Mouse (Mus musculus) C2C12 (cell line): Measurements from ENCODE around the gene Uxs1. TPM values are rescaled to one million over a fixed set of nuclear protein-coding genes. Genes with fewer than 3 reads are reported as not detected.

Experiments
- H3K27me3 ChIP-seq: one replicate; pipeline ENCODE4 v1.6.1; 2011; ENCODE audit not compliant: control insufficient read depth, insufficient read depth, insufficient read length
- H3K36me3 ChIP-seq: one replicate; pipeline ENCODE4 v1.6.1; 2011; ENCODE audit not compliant: control insufficient read depth, insufficient read depth
- H3K4me3 ChIP-seq: one replicate; pipeline ENCODE4 v1.5.1; 2011; ENCODE audit warnings: mild to moderate bottlenecking, control low read depth; ENCODE audit not compliant: poor library complexity, insufficient read depth, severe bottlenecking
- H3K79me2 ChIP-seq: one replicate; pipeline ENCODE4 v1.6.1; 2011; ENCODE audit not compliant: control insufficient read depth, insufficient read depth
- H3K79me3 ChIP-seq: one replicate; pipeline ENCODE4 v1.6.1; 2011; ENCODE audit warnings: low read depth, control low read depth
- H3ac ChIP-seq: one replicate; pipeline ENCODE3; 2011; ENCODE audit warnings: low read depth; ENCODE audit not compliant: control insufficient read depth, insufficient read length
- CEBPB ChIP-seq: IDR thresholded peaks from one replicate; pipeline ENCODE4 v1.6.1; 2011; ENCODE audit warnings: low read depth, mild to moderate bottlenecking, control low read depth, moderate library complexity
- CTCF ChIP-seq: IDR thresholded peaks from one replicate; pipeline ENCODE4 v1.5.1; 2011; ENCODE audit not compliant: control insufficient read depth, insufficient read depth, insufficient read length
- FOSL1 ChIP-seq: IDR thresholded peaks from one replicate; pipeline ENCODE4 v1.8.0; 2011; ENCODE audit warnings: mild to moderate bottlenecking, low read length; ENCODE audit not compliant: poor library complexity, insufficient read depth, severe bottlenecking
- MAX ChIP-seq: IDR thresholded peaks from one replicate; pipeline ENCODE4 v1.6.1; 2011; ENCODE audit warnings: mild to moderate bottlenecking, control low read depth
- MYOD1 ChIP-seq: IDR thresholded peaks from one replicate; pipeline ENCODE4 v1.6.1; 2011; ENCODE audit warnings: low read depth; ENCODE audit not compliant: control insufficient read depth, insufficient read length
- MYOG ChIP-seq: IDR thresholded peaks from one replicate; pipeline ENCODE4 v1.6.1; 2011; ENCODE audit not compliant: control insufficient read depth, insufficient read length; ENCODE audit errors: extremely low read depth
- USF1 ChIP-seq: IDR thresholded peaks from one replicate; pipeline ENCODE4 v1.6.1; 2011; ENCODE audit warnings: low read depth, mild to moderate bottlenecking, control low read depth, moderate library complexity
- polyA plus RNA-seq: library from polyadenylated mRNA; unstranded; fragments of >200 nt; fragmentation: generic; extraction: Trizol; gene quantifications from one replicate; pipeline ENCODE4 v1.2.1, GENCODE M21; 2012; ENCODE audit warnings: missing spikeins

The Uxs1 gene
- polyA plus RNA-seq, 1 experiment = 38.8 TPM

DNA sequence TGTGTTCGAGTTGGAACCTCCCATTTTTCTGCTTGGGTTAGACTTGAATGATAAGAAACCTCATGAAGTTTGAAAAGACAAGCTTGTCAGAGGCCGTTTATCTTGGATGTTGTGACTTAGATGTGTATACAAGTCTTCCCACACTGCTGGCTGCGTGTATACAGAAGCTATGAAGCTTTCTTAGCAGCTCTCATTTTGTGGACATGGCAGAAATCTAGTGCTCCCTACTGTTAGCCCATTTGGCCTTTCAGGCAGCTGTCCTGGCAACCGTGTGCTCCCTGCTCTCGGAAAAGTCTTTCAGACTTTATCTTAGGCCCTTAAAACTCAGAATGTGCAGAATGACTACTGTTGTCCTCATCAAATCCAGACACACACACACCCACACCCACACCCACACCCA is 31.4 kb upstream of the Uxs1 start:
- Histone ChIP-seq H3K79me2 (no peaks in the 10 kb centered on the region), H3ac (no peak overlapping the region)

DNA sequence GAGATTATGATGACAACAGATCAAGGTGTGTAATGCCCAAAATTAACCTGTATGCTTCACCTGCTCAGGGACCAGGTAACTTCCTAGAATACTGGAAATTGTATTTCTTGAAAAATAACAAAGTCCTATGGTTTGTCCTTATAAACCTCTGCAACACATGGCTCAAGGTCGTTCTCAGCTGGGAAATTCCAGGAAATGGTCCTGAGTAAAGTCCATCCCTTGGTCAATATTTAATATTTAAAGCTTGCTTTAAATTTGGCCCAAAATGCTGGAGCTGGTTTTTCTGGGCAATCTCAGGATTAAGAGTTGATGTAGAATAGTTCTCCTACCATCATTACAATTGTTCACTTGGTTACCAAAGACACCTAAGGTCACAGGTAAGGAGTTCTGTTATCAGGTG is 30.1 kb upstream of the Uxs1 start:
- Histone ChIP-seq H3K79me2 (no peaks in the 10 kb centered on the region), H3K27me3 (no peaks in the 10 kb centered on the region), H3K36me3 (no peaks in the 10 kb centered on the region), H3K4me3 (no peak overlapping the region), H3K79me3 (no peaks in the 10 kb centered on the region), H3ac (no peak overlapping the region)
- TF ChIP-seq USF1 (no peak), MYOD1 (no peak), MYOG (no peak), MAX (no peak), CEBPB (no peak), FOSL1 (no peak), CTCF (no peak)

More for the DNA sequence above, 31.4 kb upstream of the Uxs1 start:
- TF ChIP-seq MYOG = no peak
- TF ChIP-seq FOSL1 = no peak
- no peak for TF ChIP-seq MAX
- TF ChIP-seq CEBPB = no peak
- TF ChIP-seq USF1 = no peak
- TF ChIP-seq MYOD1 = no peak
- no peak for TF ChIP-seq CTCF
- Histone ChIP-seq H3K36me3 (no peaks in the 10 kb centered on the region), H3K27me3 (no peaks in the 10 kb centered on the region), H3K79me3 (no peaks in the 10 kb centered on the region), H3K4me3 (no peak overlapping the region)

DNA sequence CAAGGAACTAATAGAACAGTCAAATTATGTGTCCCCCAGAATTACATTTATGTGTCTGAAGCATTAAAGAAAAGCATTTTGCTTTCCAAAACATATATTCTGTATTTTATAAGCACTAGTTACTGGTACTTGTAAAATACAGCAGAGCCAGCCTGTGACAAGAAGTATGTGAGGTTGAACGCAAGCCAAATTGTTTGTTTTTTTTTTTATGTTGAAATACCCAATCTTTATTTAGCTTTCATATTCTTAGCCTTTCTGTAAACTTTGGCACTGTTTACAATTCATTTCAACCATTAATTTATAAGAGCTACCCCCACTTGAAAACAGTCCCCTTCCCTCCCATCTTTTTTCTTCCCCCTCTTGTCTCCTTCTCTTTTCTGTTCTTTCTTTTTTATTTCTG is 28.0 kb upstream of the Uxs1 start:
- no peak overlapping the region for H3K4me3 ChIP-seq
- TF ChIP-seq CEBPB (no peak), MYOD1 (no peak), FOSL1 (no peak), MYOG (no peak), MAX (no peak), USF1 (no peak), CTCF (no peak)
- no peaks in the 10 kb centered on the region for H3K79me2 ChIP-seq
- H3K79me3 ChIP-seq = no peaks in the 10 kb centered on the region
- no peaks in the 10 kb centered on the region for H3K36me3 ChIP-seq
- H3ac ChIP-seq = no peak overlapping the region
- no peaks in the 10 kb centered on the region for H3K27me3 ChIP-seq

DNA sequence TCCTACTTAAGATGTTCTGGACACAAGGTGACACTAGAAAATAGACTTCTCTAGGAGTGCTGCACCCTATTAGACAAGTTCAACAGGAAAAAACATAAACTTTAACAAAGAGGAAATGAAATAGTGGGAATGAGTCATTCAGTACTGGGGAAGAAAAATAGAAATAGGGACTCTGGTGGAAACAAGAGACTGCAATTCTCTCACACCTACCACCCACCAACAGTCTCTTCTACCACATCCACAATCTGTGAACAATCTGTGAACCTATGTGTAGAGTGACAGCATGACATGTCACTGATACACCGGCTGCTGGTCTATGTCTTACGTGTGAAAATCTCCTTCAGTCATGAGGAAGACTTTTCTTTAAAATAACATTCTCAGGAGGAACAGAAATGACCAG is 15.8 kb upstream of the Uxs1 start:
- Histone ChIP-seq H3K79me3 (no peaks in the 10 kb centered on the region), H3K27me3 (no peaks in the 10 kb centered on the region), H3ac (no peak overlapping the region), H3K36me3 (no peaks in the 10 kb centered on the region), H3K79me2 (no peaks in the 10 kb centered on the region), H3K4me3 (no peak overlapping the region)
- TF ChIP-seq MAX (no peak), CTCF (no peak), MYOD1 (no peak), CEBPB (no peak), USF1 (no peak), FOSL1 (no peak), MYOG (no peak)

DNA sequence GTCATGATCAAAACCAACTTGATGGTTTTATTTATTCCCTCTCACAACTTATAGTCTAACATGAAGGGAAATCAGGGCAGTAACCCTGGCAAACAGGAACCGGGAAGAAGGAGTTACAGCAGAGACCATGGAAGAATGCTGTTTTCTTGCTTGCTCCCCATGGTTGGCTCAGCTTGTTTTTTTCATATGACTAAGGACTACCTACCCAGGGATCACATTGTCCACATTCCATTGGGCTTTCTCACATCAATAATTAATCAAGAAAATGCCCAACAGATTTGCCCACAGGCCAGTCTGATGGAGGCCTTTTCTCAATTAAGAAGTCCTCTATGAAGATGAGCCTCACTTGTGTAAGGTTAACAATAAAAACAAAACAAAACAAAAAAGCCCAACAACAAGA is 9.6 kb upstream of the Uxs1 start:
- Histone ChIP-seq H3ac (no peak overlapping the region), H3K4me3 (no peak overlapping the region), H3K79me3 (no peaks in the 10 kb centered on the region), H3K27me3 (no peaks in the 10 kb centered on the region), H3K36me3 (no peaks in the 10 kb centered on the region), H3K79me2 (no peaks in the 10 kb centered on the region)
- no peak for TF ChIP-seq CTCF
- TF ChIP-seq MYOD1 = no peak
- TF ChIP-seq FOSL1 = no peak
- TF ChIP-seq MAX = no peak
- TF ChIP-seq MYOG = no peak

DNA sequence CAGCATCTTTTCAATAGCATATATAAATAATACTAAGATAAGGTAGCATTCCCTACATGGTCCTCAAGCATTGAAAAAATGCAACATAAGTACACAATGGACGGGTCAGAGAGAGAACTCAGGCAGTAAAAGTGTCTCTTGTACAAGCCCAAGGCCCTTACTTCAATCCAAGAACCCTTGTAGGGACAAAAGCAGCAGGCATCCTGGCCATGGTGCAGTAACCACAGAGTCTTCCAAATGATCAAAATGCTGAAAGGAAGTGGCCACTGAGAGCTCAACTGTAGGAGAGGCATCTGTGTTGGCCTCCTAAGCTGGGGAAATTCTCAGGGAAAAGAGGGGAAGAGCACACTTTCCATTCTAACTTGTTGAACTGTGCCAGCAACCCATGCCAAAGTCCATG is 2.5 kb upstream of the Uxs1 start:
- H3K36me3 ChIP-seq = no peaks in the 10 kb centered on the region
- no peak overlapping the region for H3ac ChIP-seq
- peaks cover 16% of the 10 kb centered on the region for H3K79me3 ChIP-seq
- H3K79me2 ChIP-seq = peaks cover 22% of the 10 kb centered on the region
- H3K27me3 ChIP-seq = no peaks in the 10 kb centered on the region
- TF ChIP-seq MYOG (no peak), FOSL1 (no peak), CEBPB (no peak), USF1 (no peak), CTCF (no peak), MAX (no peak), MYOD1 (no peak)
- H3K4me3 ChIP-seq = no peak overlapping the region
